Mouse (Mus musculus) neural tube, embryonic 15.5 days (tissue): ENCODE measurements around the gene Apod. TPM values are rescaled to one million over a fixed set of nuclear protein-coding genes. Genes with fewer than 3 reads are reported as not detected.

Experiments
- ATAC-seq: fragments of 200-750 bp; cut with Nextera tagmentation; 2 replicates; pipeline ENCODE4 v1.8.0; 2017; ENCODE audit warnings: mild to moderate bottlenecking, moderate TSS enrichment, moderate library complexity; ENCODE audit not compliant: low FRiP score
- H3K27ac ChIP-seq: fragments of 300-500 bp; sonication (generic); replicated peaks from 2 replicates; pipeline ENCODE4 v1.5.1; 2015; ENCODE audit warnings: mild to moderate bottlenecking, inconsistent platforms
- H3K27me3 ChIP-seq: fragments of 300-500 bp; sonication (generic); replicated peaks from 2 replicates; pipeline ENCODE4 v1.6.1; 2015; ENCODE audit warnings: inconsistent platforms
- H3K36me3 ChIP-seq: fragments of 300-500 bp; sonication (generic); 2 replicates; pipeline ENCODE4 v1.6.1; 2015; ENCODE audit warnings: inconsistent platforms
- H3K4me1 ChIP-seq: fragments of 300-500 bp; sonication (generic); 2 replicates; pipeline ENCODE4 v1.6.1; 2015; ENCODE audit warnings: inconsistent platforms
- H3K4me2 ChIP-seq: fragments of 300-500 bp; sonication (generic); 2 replicates; pipeline ENCODE4 v1.6.1; 2015; ENCODE audit warnings: inconsistent platforms, mild to moderate bottlenecking, moderate library complexity
- H3K4me3 ChIP-seq: fragments of 300-500 bp; sonication (generic); replicated peaks from 2 replicates; pipeline ENCODE4 v1.5.1; 2015; ENCODE audit warnings: mild to moderate bottlenecking, inconsistent platforms
- H3K9ac ChIP-seq: fragments of 300-500 bp; sonication (generic); replicated peaks from 2 replicates; pipeline ENCODE4 v1.6.1; 2015; ENCODE audit warnings: mild to moderate bottlenecking, inconsistent platforms
- H3K9me3 ChIP-seq: fragments of 300-500 bp; sonication (generic); replicated peaks from 2 replicates; pipeline ENCODE4 v1.6.1; 2016; ENCODE audit warnings: inconsistent platforms
- WGBS: fragments of 180-500 bp; shearing (Covaris S2); methylation state at CpG from one replicate; pipeline ENCODE4 v1.1.7; 2015; ENCODE audit warnings: mixed read lengths; 5-methylcytosine and 5-hydroxymethylcytosine counted together
- polyA plus RNA-seq: library from polyadenylated mRNA; unstranded; fragments of >200 nt; fragmentation: Nextera tagmentation; extraction: Ambion mirVana; gene quantifications from 2 replicates; pipeline ENCODE4 v1.2.1, GENCODE M21; 2015

Apod gene
- polyA plus RNA-seq, 1 experiment from 2014 or later = 48.8 TPM

GRCm38 (mm10) chr16:31276962-31277361 lies 37.6 kb downstream of the Apod start:
- H3K4me2 ChIP-seq = no peak overlapping the region
- H3K9ac ChIP-seq = no peak overlapping the region
- H3K4me3 ChIP-seq = no peak overlapping the region
- no peak for ATAC-seq
- peak overlapping the region; percentile 39; the same call in 1 of the 2 replicates for H3K27ac ChIP-seq
- H3K36me3 ChIP-seq = no peaks in the 10 kb centered on the region
- WGBS = 76% methylated on average over 7 of the region's 7 CpGs
- H3K4me1 ChIP-seq = peaks cover 22% of the 10 kb centered on the region
- H3K27me3 ChIP-seq = no peaks in the 10 kb centered on the region
- H3K9me3 ChIP-seq = no peaks in the 10 kb centered on the region

GRCm38 (mm10) chr16:31276539-31276938 lies 38.1 kb downstream of the Apod start:
- Histone ChIP-seq H3K9me3 (no peaks in the 10 kb centered on the region), H3K27me3 (no peaks in the 10 kb centered on the region), H3K9ac (no peak overlapping the region), H3K4me3 (no peak overlapping the region), H3K36me3 (no peaks in the 10 kb centered on the region), H3K4me1 (peaks cover 24% of the 10 kb centered on the region), H3K27ac (peak overlapping the region; percentile 39; the same call in 1 of the 2 replicates), H3K4me2 (no peak overlapping the region)
- ATAC-seq = no peak
- WGBS = 60% methylated on average over 7 of the region's 7 CpGs

GRCm38 (mm10) chr16:31274674-31275460 lies 39.7 kb downstream of the Apod start, which contains the start of gene Ppp1r2:
Gene Ppp1r2 (minus strand): TSS chr16:31275277.
- Histone ChIP-seq H3K4me2 (peak within 1 kb of the TSS; percentile 63), H3K27me3 (no peaks in the 10 kb centered on the region), H3K9me3 (no peaks in the 10 kb centered on the region), H3K36me3 (no peaks in the 10 kb centered on the region), H3K27ac (peak within 1 kb of the TSS; percentile 87), H3K4me1 (peaks cover 32% of the 10 kb centered on the region), H3K9ac (peak within 1 kb of the TSS; percentile 94), H3K4me3 (peak within 1 kb of the TSS; percentile 94)
- WGBS = under 1% methylated on average over 73 of the region's 83 CpGs
- peak; percentile 95 for ATAC-seq

GRCm38 (mm10) chr16:31274084-31274483 lies 40.5 kb downstream of the Apod start:
- H3K36me3 ChIP-seq = no peaks in the 10 kb centered on the region
- H3K4me1 ChIP-seq = peaks cover 32% of the 10 kb centered on the region
- H3K4me3 ChIP-seq = peak overlapping the region; percentile 94
- no peaks in the 10 kb centered on the region for H3K9me3 ChIP-seq
- no peak for ATAC-seq
- peak overlapping the region; percentile 87; the same call in 1 of the 2 replicates for H3K27ac ChIP-seq
- peak overlapping the region; percentile 94 for H3K9ac ChIP-seq
- H3K27me3 ChIP-seq = no peaks in the 10 kb centered on the region
- WGBS = 5% methylated on average over 6 of the region's 6 CpGs
- H3K4me2 ChIP-seq = peak overlapping the region; percentile 63

- Histone ChIP-seq H3K27ac (no peak overlapping the region), H3K9me3 (no peaks in the 10 kb centered on the region), H3K4me3 (no peak overlapping the region), H3K4me1 (peaks cover 12% of the 10 kb centered on the region), H3K36me3 (0 out of 2 replicates have a peak, but pooled peaks cover 7% of the 10 kb centered on the region), H3K27me3 (no peaks in the 10 kb centered on the region), H3K9ac (no peak overlapping the region), H3K4me2 (no peak overlapping the region)
- 92% methylated on average over 2 of the region's 2 CpGs for WGBS
- no peak for ATAC-seq
These were observed 47.9 kb downstream of the Apod start for GRCm38 (mm10) chr16:31266692-31267091.

GRCm38 (mm10) chr16:31256151-31256550 lies 58.5 kb downstream of the Apod start:
- Histone ChIP-seq H3K9me3 (no peaks in the 10 kb centered on the region), H3K4me3 (no peak overlapping the region), H3K27me3 (no peaks in the 10 kb centered on the region), H3K4me2 (no peak overlapping the region), H3K4me1 (no peaks in the 10 kb centered on the region), H3K36me3 (peaks cover 46% of the 10 kb centered on the region), H3K27ac (no peak overlapping the region), H3K9ac (no peak overlapping the region)
- 91% methylated on average over 2 of the region's 2 CpGs for WGBS
- ATAC-seq = no peak

GRCm38 (mm10) chr16:31255685-31256084 lies 58.9 kb downstream of the Apod start:
- ATAC-seq = no peak
- Histone ChIP-seq H3K4me1 (no peaks in the 10 kb centered on the region), H3K27me3 (no peaks in the 10 kb centered on the region), H3K36me3 (peaks cover 46% of the 10 kb centered on the region), H3K9ac (no peak overlapping the region), H3K9me3 (no peaks in the 10 kb centered on the region), H3K4me3 (no peak overlapping the region), H3K27ac (no peak overlapping the region), H3K4me2 (no peak overlapping the region)
- WGBS = 89% methylated on average over 3 of the region's 3 CpGs

GRCm38 (mm10) chr16:31249401-31249800 lies 65.2 kb downstream of the Apod start:
- 69% methylated on average over 3 of the region's 3 CpGs for WGBS
- Histone ChIP-seq H3K4me3 (no peak overlapping the region), H3K27ac (no peak overlapping the region), H3K9ac (no peak overlapping the region), H3K4me1 (no peaks in the 10 kb centered on the region), H3K27me3 (no peaks in the 10 kb centered on the region), H3K9me3 (no peaks in the 10 kb centered on the region), H3K4me2 (no peak overlapping the region), H3K36me3 (peaks cover 7% of the 10 kb centered on the region)
- no peak for ATAC-seq

- no peaks in the 10 kb centered on the region for H3K27me3 ChIP-seq
- 71% methylated on average over 13 of the region's 13 CpGs for WGBS
- H3K36me3 ChIP-seq = peaks cover 7% of the 10 kb centered on the region
- ATAC-seq = no peak
- H3K27ac ChIP-seq = no peak overlapping the region
- H3K4me2 ChIP-seq = no peak overlapping the region
- H3K9me3 ChIP-seq = no peaks in the 10 kb centered on the region
- no peak overlapping the region for H3K9ac ChIP-seq
- H3K4me3 ChIP-seq = no peak overlapping the region
- H3K4me1 ChIP-seq = no peaks in the 10 kb centered on the region
These were observed 65.9 kb downstream of the Apod start for GRCm38 (mm10) chr16:31248717-31249116.

GRCm38 (mm10) chr16:31247442-31247841 lies 67.2 kb downstream of the Apod start:
- no peaks in the 10 kb centered on the region for H3K9me3 ChIP-seq
- no peak for ATAC-seq
- H3K27me3 ChIP-seq = no peaks in the 10 kb centered on the region
- H3K36me3 ChIP-seq = peaks cover 4% of the 10 kb centered on the region
- H3K4me3 ChIP-seq = no peak overlapping the region
- WGBS = 80% methylated on average over 7 of the region's 7 CpGs
- no peak overlapping the region for H3K27ac ChIP-seq
- no peaks in the 10 kb centered on the region for H3K4me1 ChIP-seq
- no peak overlapping the region for H3K9ac ChIP-seq
- no peak overlapping the region for H3K4me2 ChIP-seq
